Mouse (Mus musculus): ENCODE results near the gene Fam181a.

The Fam181a gene

GRCm38 (mm10) chr12:103355746-103356414, 45.1 kb downstream of the Fam181a start, which contains the start of gene Asb2:
Gene Asb2 (minus strand): TSS chr12:103356001.
- in situ Hi-C loops (cut with MboI; ENCODE audit: low sequenced_read_pairs), result no loop called here

- in situ Hi-C loops (cut with MboI; ENCODE audit: low sequenced_read_pairs), result no loop called here
Observed at GRCm38 (mm10) chr12:103356415-103356748, 45.6 kb downstream of the Fam181a start.

GRCm38 (mm10) chr12:103358216-103358615, 47.4 kb downstream of the Fam181a start:
- in situ Hi-C loops (cut with MboI; ENCODE audit: low sequenced_read_pairs), result no loop called here

GRCm38 (mm10) chr12:103358951-103359801, 48.4 kb downstream of the Fam181a start:
- in situ Hi-C loops (cut with MboI; ENCODE audit: low sequenced_read_pairs), result no loop called here

- in situ Hi-C loops (cut with MboI; ENCODE audit: low sequenced_read_pairs), result no loop called here
Observed at GRCm38 (mm10) chr12:103360812-103361211, 50.0 kb downstream of the Fam181a start.

GRCm38 (mm10) chr12:103361539-103362307, 50.9 kb downstream of the Fam181a start:
- in situ Hi-C loops (cut with MboI; ENCODE audit: low sequenced_read_pairs), result no loop called here

GRCm38 (mm10) chr12:103362336-103362735, 51.6 kb downstream of the Fam181a start:
- in situ Hi-C loops (cut with MboI; ENCODE audit: low sequenced_read_pairs), result no loop called here

Data from CH12F3 (cell line).